Mouse (Mus musculus): ENCODE data around the gene Dmpk.

GRCm38 (mm10) chr7:19068707-19069106, 14.9 kb upstream of the Dmpk start:
- TF ChIP-seq POLR2A (IDR thresholded peaks at IDR 0.05; ENCODE audit: control insufficient read depth, extremely low read depth, insufficient read depth, low read length, poor library complexity): no peak
- TF ChIP-seq CTCF (IDR thresholded peaks at IDR 0.05; ENCODE audit: borderline replicate concordance, control insufficient read depth, extremely low read depth, insufficient read depth, low read length, poor library complexity): no peak
